Comparison of ENCODE assay signal across 16 mouse cellular contexts in genomic region chr5:124986222-124986621, GRCm38 (mm10). TPM values are rescaled to one million over a fixed set of nuclear protein-coding genes. Genes with fewer than 3 reads are reported as not detected.
DNase-seq lines count a peak whose midpoint lies in the region; ATAC-seq and TF ChIP-seq lines count a peak whose summit lies in the region.
"Had no signal": no experiment of that assay in that cellular context is flagged by ENCODE, and none has a peak within 500 bp of the region (broad histone marks: within the 10 kb centered on the region; RNA-seq: fewer than 3 reads in every experiment).

No protein-coding gene starts in this region.

- TF ChIP-seq CTCF in forebrain, postnatal 0 days (IDR thresholded peaks at IDR 0.05; ENCODE audit: low read depth) = 0 out of 2 replicates have a peak, but pooled peaks have one; percentile 26
- TF ChIP-seq CTCF in liver, adult 2 months (IDR thresholded peaks at IDR 0.05; ENCODE audit: low read depth, low read length) = 0 out of 2 replicates have a peak, but pooled peaks have one; percentile 6

- no peak for DNase-seq in forebrain, postnatal 0 days
- peak; percentile 14 for DNase-seq in liver, adult 2 months (ENCODE audit: extremely low read depth, low read depth, low spot score)
- DNase-seq in A20 (ENCODE audit: low read depth, low spot score) (peak; percentile 56), WW6 (ENCODE audit: low read depth, low spot score) (peak; percentile 22)
- DNase-seq in spleen, postnatal 4 days (ENCODE audit: low spot score in 2 of 2) = no peak
- DNase-seq: cerebellum, adult 2 months; heart, adult 18-20 months; retina, postnatal 1 day; spleen, adult 18-20 months had no signal

- H3K4me2 ChIP-seq in forebrain, postnatal 0 days (ENCODE audit: low read depth) = no peak overlapping the region
- H3K4me2 ChIP-seq in forebrain, embryonic 13.5 days = no peak overlapping the region
- no peak overlapping the region for H3K4me2 ChIP-seq in liver, embryonic 12.5 days
- H3K4me2 ChIP-seq in forebrain, embryonic 12.5 days = no peak overlapping the region
- H3K4me2 ChIP-seq: hindbrain, embryonic 12.5 days; neural tube, embryonic 15.5 days had no signal

- H3K4me1 ChIP-seq in forebrain, postnatal 0 days (ENCODE audit: insufficient read depth) = no peaks in the 10 kb centered on the region
- no peaks in the 10 kb centered on the region for H3K4me1 ChIP-seq in forebrain, embryonic 13.5 days
- no peaks in the 10 kb centered on the region for H3K4me1 ChIP-seq in liver, adult 2 months (ENCODE audit: control insufficient read depth, insufficient read depth, low read length)
- H3K4me1 ChIP-seq in liver, embryonic 12.5 days = no peaks in the 10 kb centered on the region
- no peaks in the 10 kb centered on the region for H3K4me1 ChIP-seq in forebrain, embryonic 12.5 days
- H3K4me1 ChIP-seq: forebrain, embryonic 10.5 days; hindbrain, embryonic 12.5 days; neural tube, embryonic 15.5 days had no signal

- TF ChIP-seq POLR2A in liver, adult 2 months (IDR thresholded peaks at IDR 0.05; ENCODE audit: extremely low read depth, insufficient read depth, low read length) = no peak

- no peaks in the 10 kb centered on the region for H3K79me2 ChIP-seq in liver, adult 2 months (ENCODE audit: control insufficient read depth, insufficient read depth, low read length)

- H3K27ac ChIP-seq in forebrain, postnatal 0 days (ENCODE audit: low read depth, low read length) = no peak overlapping the region
- H3K27ac ChIP-seq in forebrain, embryonic 13.5 days = no peak overlapping the region
- no peak overlapping the region for H3K27ac ChIP-seq in liver, adult 2 months (replicated peaks; ENCODE audit: insufficient read depth, low read depth, low read length)
- no peak overlapping the region for H3K27ac ChIP-seq in liver, embryonic 12.5 days
- no peak overlapping the region for H3K27ac ChIP-seq in forebrain, embryonic 12.5 days
- H3K27ac ChIP-seq: forebrain, embryonic 10.5 days; hindbrain, embryonic 12.5 days; neural tube, embryonic 15.5 days had no signal

- peaks cover 9% of the 10 kb centered on the region; the same call in 1 of the 2 replicates for H3K9me3 ChIP-seq in forebrain, postnatal 0 days (ENCODE audit: low read length)
- peaks cover 13% of the 10 kb centered on the region for H3K9me3 ChIP-seq in forebrain, embryonic 13.5 days (replicated peaks)
- peaks cover 11% of the 10 kb centered on the region; the same call in 1 of the 2 replicates for H3K9me3 ChIP-seq in liver, embryonic 12.5 days (replicated peaks)
- peaks cover 17% of the 10 kb centered on the region; the same call in 1 of the 2 replicates for H3K9me3 ChIP-seq in forebrain, embryonic 12.5 days
- H3K9me3 ChIP-seq: neural tube, embryonic 15.5 days had no signal

- 86% methylated on average over 5 of the region's 5 CpGs for WGBS in forebrain, postnatal 0 days
- 91% methylated on average over 5 of the region's 5 CpGs for WGBS in forebrain, embryonic 13.5 days
- WGBS in liver, adult 2 months = 92% methylated on average over 5 of the region's 5 CpGs
- WGBS in liver, embryonic 12.5 days (ENCODE audit: insufficient replicate concordance) = 65% methylated on average over 5 of the region's 5 CpGs
- WGBS in forebrain, embryonic 12.5 days = 86% methylated on average over 5 of the region's 5 CpGs

- no peak overlapping the region for H3K4me3 ChIP-seq in forebrain, postnatal 0 days (ENCODE audit: low read depth, low read length)
- H3K4me3 ChIP-seq in forebrain, embryonic 13.5 days = no peak overlapping the region
- no peak overlapping the region for H3K4me3 ChIP-seq in liver, adult 2 months (ENCODE audit: insufficient read depth, low read depth, low read length)
- no peak overlapping the region for H3K4me3 ChIP-seq in liver, embryonic 12.5 days
- no peak overlapping the region for H3K4me3 ChIP-seq in forebrain, embryonic 12.5 days (replicated peaks)
- H3K4me3 ChIP-seq: forebrain, embryonic 10.5 days; hindbrain, embryonic 12.5 days; neural tube, embryonic 15.5 days had no signal

- no peak for ATAC-seq in forebrain, postnatal 0 days
- ATAC-seq in forebrain, embryonic 13.5 days = no peak
- no peak for ATAC-seq in liver, embryonic 12.5 days
- ATAC-seq in forebrain, embryonic 12.5 days (ENCODE audit: low FRiP score) = no peak

- no peaks in the 10 kb centered on the region for H3K27me3 ChIP-seq in forebrain, postnatal 0 days (ENCODE audit: insufficient read depth, low read length)
- no peaks in the 10 kb centered on the region for H3K27me3 ChIP-seq in forebrain, embryonic 13.5 days
- no peaks in the 10 kb centered on the region for H3K27me3 ChIP-seq in liver, adult 2 months (ENCODE audit: control insufficient read depth, insufficient read depth, low read length)
- H3K27me3 ChIP-seq in liver, embryonic 12.5 days (replicated peaks) = no peaks in the 10 kb centered on the region
- no peaks in the 10 kb centered on the region for H3K27me3 ChIP-seq in forebrain, embryonic 12.5 days
- H3K27me3 ChIP-seq: hindbrain, embryonic 12.5 days; neural tube, embryonic 15.5 days had no signal

- no peaks in the 10 kb centered on the region for H3K36me3 ChIP-seq in forebrain, postnatal 0 days (ENCODE audit: insufficient read depth)
- H3K36me3 ChIP-seq in forebrain, embryonic 13.5 days (ENCODE audit: poor library complexity, severe bottlenecking) = no peaks in the 10 kb centered on the region
- no peaks in the 10 kb centered on the region for H3K36me3 ChIP-seq in liver, adult 2 months (ENCODE audit: control insufficient read depth, insufficient read depth, low read length)
- H3K36me3 ChIP-seq in liver, embryonic 12.5 days = no peaks in the 10 kb centered on the region
- H3K36me3 ChIP-seq in forebrain, embryonic 12.5 days (replicated peaks) = no peaks in the 10 kb centered on the region
- H3K36me3 ChIP-seq: forebrain, embryonic 10.5 days; hindbrain, embryonic 12.5 days; neural tube, embryonic 15.5 days had no signal

- H3K9ac ChIP-seq in forebrain, postnatal 0 days = no peak overlapping the region
- no peak overlapping the region for H3K9ac ChIP-seq in forebrain, embryonic 13.5 days
- no peak overlapping the region for H3K9ac ChIP-seq in liver, adult 2 months (ENCODE audit: low read depth, low read length)
- H3K9ac ChIP-seq in liver, embryonic 12.5 days = no peak overlapping the region
- no peak overlapping the region for H3K9ac ChIP-seq in forebrain, embryonic 12.5 days
- H3K9ac ChIP-seq: hindbrain, embryonic 12.5 days; neural tube, embryonic 15.5 days had no signal

RNA-seq across cellular contexts. Expression of gene Rflna, which starts 16.8 kb away (rescaled TPM):
- 3.2 and 6.2 TPM in 2 replicates for total RNA-seq in forebrain, postnatal 0 days (2014; rRNA removed)
- polyA plus RNA-seq in forebrain, postnatal 0 days (2015; fragmentation: Nextera tagmentation; extraction: Ambion mirVana) = 4.4 and 4.8 TPM in 2 replicates
- polyA plus RNA-seq in forebrain, embryonic 13.5 days (2015; fragmentation: Nextera tagmentation; extraction: Ambion mirVana) = 2.7 and 3.5 TPM in 2 replicates
- not detected in 2 replicates for total RNA-seq in liver, adult 2 months (2014; rRNA removed)
- polyA plus RNA-seq in liver, adult 2 months (2012; rRNA removed) = 0.22 and 0.24 TPM in 2 replicates
- polyA plus RNA-seq in liver, embryonic 12.5 days (2016; fragmentation: Nextera tagmentation; extraction: Ambion mirVana) = 0.45 and 0.69 TPM in 2 replicates
- polyA plus RNA-seq in forebrain, embryonic 12.5 days (2016; fragmentation: Nextera tagmentation; extraction: Ambion mirVana) = 5.8 and 6.7 TPM in 2 replicates
- total RNA-seq: common myeloid progenitor, adult 5-6 weeks had no signal

Comparison
In these comparisons a context has a peak if more than half of its experiments do, and no peak if none do; other contexts are left out.
1. DNase-seq: peak in liver, adult 2 months (single experiment), A20 (single experiment) and WW6 (single experiment); none in forebrain, postnatal 0 days (single experiment) and spleen, postnatal 4 days (0 of 2).